Mouse (Mus musculus): Measurements from ENCODE around the gene Btbd6. TPM values are rescaled to one million over a fixed set of nuclear protein-coding genes. Genes with fewer than 3 reads are reported as not detected.
A peak's percentile ranks its signal among the peaks of the same experiment; 100 is the strongest.

Btbd6 gene
- polyA plus RNA-seq (2016; fragmentation: Nextera tagmentation; extraction: Ambion mirVana) = 22.4 and 24.2 TPM in 2 replicates

GRCm38 (mm10) chr12:112976371-112977073 is at the start of gene Btbd6:
Gene Btbd6, plus strand, starts transcription at chr12:112976482.
- peak within 1 kb of the TSS; percentile 92 for H3K27ac ChIP-seq
- H3K4me3 ChIP-seq = peak within 1 kb of the TSS; percentile 75
- WGBS = under 1% methylated on average over 78 of the region's 80 CpGs
- peaks cover 80% of the 10 kb centered on the region for H3K36me3 ChIP-seq (replicated peaks)
- H3K4me1 ChIP-seq = peaks cover 21% of the 10 kb centered on the region
- DNase-seq (ENCODE audit: extremely low spot score, low spot score) = peak; percentile 80
- H3K9me3 ChIP-seq = no peaks in the 10 kb centered on the region
- H3K27me3 ChIP-seq (ENCODE audit: poor library complexity, severe bottlenecking) = no peaks in the 10 kb centered on the region

GRCm38 (mm10) chr12:112927265-112927664 is 49.0 kb upstream of the Btbd6 start:
- H3K4me3 ChIP-seq = peak overlapping the region; percentile 60; the same call in 1 of the 2 replicates
- WGBS = 71% methylated on average over 14 of the region's 14 CpGs
- H3K27me3 ChIP-seq (ENCODE audit: poor library complexity, severe bottlenecking) = peaks cover 82% of the 10 kb centered on the region
- H3K9me3 ChIP-seq = no peaks in the 10 kb centered on the region
- DNase-seq (ENCODE audit: extremely low spot score, low spot score) = no peak
- H3K27ac ChIP-seq = no peak overlapping the region
- no peaks in the 10 kb centered on the region for H3K36me3 ChIP-seq (replicated peaks)
- H3K4me1 ChIP-seq = peaks cover 72% of the 10 kb centered on the region

GRCm38 (mm10) chr12:112928401-112929241 is 47.7 kb upstream of the Btbd6 start:
- Histone ChIP-seq H3K4me1 (peaks cover 67% of the 10 kb centered on the region), H3K36me3 (replicated peaks) (no peaks in the 10 kb centered on the region), H3K4me3 (peak overlapping the region; percentile 60), H3K27me3 (ENCODE audit: poor library complexity, severe bottlenecking) (peaks cover 85% of the 10 kb centered on the region), H3K27ac (peak overlapping the region; percentile 78), H3K9me3 (no peaks in the 10 kb centered on the region)
- DNase-seq (ENCODE audit: extremely low spot score, low spot score) = peak; percentile 44
- WGBS = 2% methylated on average over 123 of the region's 124 CpGs

- WGBS = 4% methylated on average over 85 of the region's 85 CpGs
- peak within 1 kb of the TSS; percentile 60 for H3K4me3 ChIP-seq
- peak within 1 kb of the TSS; percentile 78 for H3K27ac ChIP-seq
- peaks cover 78% of the 10 kb centered on the region for H3K27me3 ChIP-seq (ENCODE audit: poor library complexity, severe bottlenecking)
- H3K9me3 ChIP-seq = no peaks in the 10 kb centered on the region
- DNase-seq (ENCODE audit: extremely low spot score, low spot score) = peak; percentile 65
- peaks cover 56% of the 10 kb centered on the region for H3K4me1 ChIP-seq
- H3K36me3 ChIP-seq (replicated peaks) = no peaks in the 10 kb centered on the region
These were observed 46.5 kb upstream of the Btbd6 start, which contains the start of gene Jag2 for GRCm38 (mm10) chr12:112929562-112930352. Gene Jag2, minus strand, starts transcription at chr12:112929776.

GRCm38 (mm10) chr12:112932647-112933046 is 43.6 kb upstream of the Btbd6 start:
- H3K27ac ChIP-seq = 0 out of 2 replicates have a peak overlapping the region, but pooled peaks have one; percentile 35
- H3K36me3 ChIP-seq (replicated peaks) = no peaks in the 10 kb centered on the region
- no peak for DNase-seq (ENCODE audit: extremely low spot score, low spot score)
- peaks cover 49% of the 10 kb centered on the region for H3K27me3 ChIP-seq (ENCODE audit: poor library complexity, severe bottlenecking)
- peaks cover 41% of the 10 kb centered on the region for H3K4me1 ChIP-seq
- 63% methylated on average over 7 of the region's 7 CpGs for WGBS
- H3K9me3 ChIP-seq = no peaks in the 10 kb centered on the region
- H3K4me3 ChIP-seq = no peak overlapping the region

GRCm38 (mm10) chr12:112937906-112938305 is 38.4 kb upstream of the Btbd6 start:
- no peaks in the 10 kb centered on the region; the same call in 1 of the 2 replicates for H3K36me3 ChIP-seq (replicated peaks)
- H3K4me1 ChIP-seq = peaks cover 53% of the 10 kb centered on the region
- H3K27me3 ChIP-seq (ENCODE audit: poor library complexity, severe bottlenecking) = peaks cover 11% of the 10 kb centered on the region
- no peak overlapping the region for H3K4me3 ChIP-seq
- H3K27ac ChIP-seq = peak overlapping the region; percentile 13; the same call in 1 of the 2 replicates
- WGBS = 48% methylated on average over 9 of the region's 9 CpGs
- no peak for DNase-seq (ENCODE audit: extremely low spot score, low spot score)
- no peaks in the 10 kb centered on the region for H3K9me3 ChIP-seq

GRCm38 (mm10) chr12:112938366-112938765 is 37.9 kb upstream of the Btbd6 start:
- H3K4me3 ChIP-seq = no peak overlapping the region
- peaks cover 51% of the 10 kb centered on the region for H3K4me1 ChIP-seq
- H3K36me3 ChIP-seq (replicated peaks) = no peaks in the 10 kb centered on the region; the same call in 1 of the 2 replicates
- 0 out of 2 replicates have a peak overlapping the region, but pooled peaks have one; percentile 13 for H3K27ac ChIP-seq
- H3K9me3 ChIP-seq = no peaks in the 10 kb centered on the region
- DNase-seq (ENCODE audit: extremely low spot score, low spot score) = no peak
- peaks cover 15% of the 10 kb centered on the region for H3K27me3 ChIP-seq (ENCODE audit: poor library complexity, severe bottlenecking)
- 77% methylated on average over 10 of the region's 10 CpGs for WGBS

- H3K27ac ChIP-seq = no peak overlapping the region
- H3K9me3 ChIP-seq = no peaks in the 10 kb centered on the region
These were observed 37.3 kb upstream of the Btbd6 start for GRCm38 (mm10) chr12:112938873-112939565.

GRCm38 (mm10) chr12:112940238-112940637 is 36.0 kb upstream of the Btbd6 start:
- WGBS = 96% methylated on average over 4 of the region's 4 CpGs
- H3K27me3 ChIP-seq (ENCODE audit: poor library complexity, severe bottlenecking) = peaks cover 18% of the 10 kb centered on the region
- no peak overlapping the region for H3K4me3 ChIP-seq
- no peaks in the 10 kb centered on the region; the same call in 1 of the 2 replicates for H3K36me3 ChIP-seq (replicated peaks)
- no peak for DNase-seq (ENCODE audit: extremely low spot score, low spot score)
- H3K27ac ChIP-seq = peak overlapping the region; percentile 22; the same call in 1 of the 2 replicates
- no peaks in the 10 kb centered on the region for H3K9me3 ChIP-seq
- peaks cover 51% of the 10 kb centered on the region for H3K4me1 ChIP-seq

More at GRCm38 (mm10) chr12:112938873-112939565, 37.3 kb upstream of the Btbd6 start:
- no peak for DNase-seq (ENCODE audit: extremely low spot score, low spot score)
- Histone ChIP-seq H3K27me3 (ENCODE audit: poor library complexity, severe bottlenecking) (peaks cover 18% of the 10 kb centered on the region), H3K36me3 (replicated peaks) (no peaks in the 10 kb centered on the region; the same call in 1 of the 2 replicates), H3K4me3 (no peak overlapping the region), H3K4me1 (peaks cover 51% of the 10 kb centered on the region)
- 63% methylated on average over 10 of the region's 10 CpGs for WGBS

- peaks cover 51% of the 10 kb centered on the region for H3K4me1 ChIP-seq
- peak overlapping the region; percentile 88 for H3K4me3 ChIP-seq
- no peaks in the 10 kb centered on the region; the same call in 1 of the 2 replicates for H3K36me3 ChIP-seq (replicated peaks)
- no peaks in the 10 kb centered on the region for H3K9me3 ChIP-seq
- H3K27me3 ChIP-seq (ENCODE audit: poor library complexity, severe bottlenecking) = peaks cover 18% of the 10 kb centered on the region
- no peak overlapping the region for H3K27ac ChIP-seq
- 83% methylated on average over 9 of the region's 9 CpGs for WGBS
- no peak for DNase-seq (ENCODE audit: extremely low spot score, low spot score)
These were observed 35.6 kb upstream of the Btbd6 start for GRCm38 (mm10) chr12:112940710-112941109.

GRCm38 (mm10) chr12:112941156-112941775 is 35.0 kb upstream of the Btbd6 start:
- 45% methylated on average over 10 of the region's 10 CpGs for WGBS
- Histone ChIP-seq H3K4me3 (peak overlapping the region; percentile 88), H3K9me3 (no peaks in the 10 kb centered on the region), H3K36me3 (replicated peaks) (no peaks in the 10 kb centered on the region; the same call in 1 of the 2 replicates), H3K27me3 (ENCODE audit: poor library complexity, severe bottlenecking) (peaks cover 18% of the 10 kb centered on the region), H3K27ac (peak overlapping the region; percentile 96), H3K4me1 (peaks cover 51% of the 10 kb centered on the region)
- DNase-seq (ENCODE audit: extremely low spot score, low spot score) = no peak

All from forebrain, embryonic 10.5 days (tissue).